Mouse (Mus musculus) MEL (cell line): ENCODE results near the gene Xiap. TPM values are rescaled to one million over a fixed set of nuclear protein-coding genes. Genes with fewer than 3 reads are reported as not detected.
"Not testable (repeated sequence)": the region's sequence is repeated elsewhere in the genome, so short reads cannot be mapped to it uniquely, and the experiment has no call there.

Experiments used
- DNase-seq: peaks from one replicate; pipeline ENCODE4 v3.0.0; 2011; ENCODE audit warnings: low read depth, low spot score
- H3K27ac ChIP-seq: 2 replicates; pipeline ENCODE4 v1.5.1; 2012; ENCODE audit warnings: low read depth, mild to moderate bottlenecking, control low read depth, low read length, moderate library complexity; ENCODE audit not compliant: control insufficient read depth
- H3K27me3 ChIP-seq, 2 experiments: fragments of 150-350 bp in 1 of 2; sonication (generic) in 1 of 2; 2 replicates each; pipeline ENCODE4 v1.6.1; 2012; ENCODE audit warnings: low read length in 2 of 2, mild to moderate bottlenecking in 2 of 2, improper control_type of control experiment in 1 of 2, moderate library complexity in 1 of 2; ENCODE audit not compliant: insufficient read depth in 2 of 2, control insufficient read depth in 1 of 2
- H3K36me3 ChIP-seq, 2 experiments: 2 replicates each; pipeline ENCODE4 v1.6.1; 2012 to 2014; ENCODE audit warnings: low read length in 2 of 2, improper control_type of control experiment in 1 of 2, inconsistent platforms in 1 of 2, mild to moderate bottlenecking in 1 of 2; ENCODE audit not compliant: insufficient read depth in 2 of 2, control insufficient read depth in 1 of 2
- H3K4me1 ChIP-seq, 2 experiments: fragments of 150-350 bp in 1 of 2; sonication (generic) in 1 of 2; 2 replicates each; pipeline ENCODE4 v1.6.1; 2012; ENCODE audit warnings: low read length in 2 of 2, improper control_type of control experiment in 1 of 2, mild to moderate bottlenecking in 1 of 2; ENCODE audit not compliant: insufficient read depth in 2 of 2, control insufficient read depth in 1 of 2
- H3K4me3 ChIP-seq, 2 experiments: fragments of 150-350 bp in 1 of 2; sonication (generic) in 1 of 2; 2 replicates each; pipeline ENCODE4 v1.5.1; 2012; ENCODE audit warnings: low read depth in 2 of 2, low read length in 2 of 2, mild to moderate bottlenecking in 2 of 2, moderate library complexity in 2 of 2, control low read depth in 1 of 2, improper control_type of control experiment in 1 of 2; ENCODE audit not compliant: control insufficient read depth in 1 of 2, insufficient read depth in 1 of 2
- H3K79me2 ChIP-seq: 2 replicates; pipeline ENCODE4 v1.6.1; 2012; ENCODE audit warnings: mild to moderate bottlenecking, low read length, moderate library complexity; ENCODE audit not compliant: control insufficient read depth, poor library complexity, insufficient read depth
- H3K9ac ChIP-seq: 2 replicates; pipeline ENCODE4 v1.6.1; 2012; ENCODE audit warnings: low read depth, mild to moderate bottlenecking, control low read depth, low read length, moderate library complexity; ENCODE audit not compliant: control insufficient read depth, poor library complexity, severe bottlenecking
- H3K9me3 ChIP-seq: fragments of 150-350 bp; sonication (generic); replicated peaks from 2 replicates; pipeline ENCODE4 v1.6.1; 2012; ENCODE audit warnings: mild to moderate bottlenecking, low read length, improper control_type of control experiment, moderate library complexity; ENCODE audit not compliant: insufficient read depth
- BHLHE40 ChIP-seq: IDR thresholded peaks from 2 replicates; pipeline ENCODE4 v1.6.1; 2012; ENCODE audit warnings: low read depth, mild to moderate bottlenecking, inconsistent platforms, low read length, improper control_type of control experiment, borderline replicate concordance
- CTCF ChIP-seq, 3 experiments: IDR thresholded peaks in 2 of 3; conservative IDR thresholded peaks in 1 of 3; 2 replicates each; pipeline ENCODE4 v1.5.1; 2011 to 2012; ENCODE audit warnings: low read length in 3 of 3, low read depth in 2 of 3, mild to moderate bottlenecking in 2 of 3, improper control_type of control experiment in 1 of 3, inconsistent platforms in 1 of 3, mixed read lengths in 1 of 3, moderate library complexity in 1 of 3; ENCODE audit not compliant: control insufficient read depth in 1 of 3, insufficient read depth in 1 of 3, poor library complexity in 1 of 3, severe bottlenecking in 1 of 3
- EP300 ChIP-seq, 2 experiments: IDR thresholded peaks; 2 replicates each; pipeline ENCODE4 v1.6.1; 2011; ENCODE audit warnings: improper control_type of control experiment in 2 of 2, low read length in 2 of 2, low read depth in 1 of 2, mild to moderate bottlenecking in 1 of 2
- ETS1 ChIP-seq: IDR thresholded peaks from 2 replicates; pipeline ENCODE4 v1.6.1; 2012; ENCODE audit warnings: low read depth, mild to moderate bottlenecking, inconsistent platforms, low read length, improper control_type of control experiment, moderate library complexity
- GATA1 ChIP-seq: IDR thresholded peaks from 2 replicates; pipeline ENCODE4 v1.6.1; 2011; ENCODE audit warnings: low read depth, low read length, improper control_type of control experiment
- MAZ ChIP-seq: IDR thresholded peaks from 2 replicates; pipeline ENCODE4 v1.6.1; 2012; ENCODE audit warnings: low read depth, mild to moderate bottlenecking, inconsistent platforms, low read length, improper control_type of control experiment
- MYB ChIP-seq: IDR thresholded peaks from 2 replicates; pipeline ENCODE4 v1.6.1; 2011; ENCODE audit warnings: mild to moderate bottlenecking, low read depth, low read length, improper control_type of control experiment
- MYC ChIP-seq: IDR thresholded peaks from 2 replicates; pipeline ENCODE4 v1.6.1; 2011; ENCODE audit warnings: low read depth, mild to moderate bottlenecking, low read length, improper control_type of control experiment, moderate library complexity
- NELFE ChIP-seq: IDR thresholded peaks from 2 replicates; pipeline ENCODE4 v1.6.1; 2011; ENCODE audit warnings: low read depth, low read length, improper control_type of control experiment
- RAD21 ChIP-seq: IDR thresholded peaks from 2 replicates; pipeline ENCODE4 v1.6.1; 2011; ENCODE audit warnings: mild to moderate bottlenecking, low read depth, low read length, improper control_type of control experiment
- SIN3A ChIP-seq: IDR thresholded peaks from 2 replicates; pipeline ENCODE4 v1.6.1; 2012; ENCODE audit warnings: low read length, improper control_type of control experiment, inconsistent platforms
- TAL1 ChIP-seq: IDR thresholded peaks from 2 replicates; pipeline ENCODE4 v1.6.1; 2012; ENCODE audit warnings: mild to moderate bottlenecking, inconsistent platforms, low read length, moderate library complexity, mixed read lengths
- TBP ChIP-seq: IDR thresholded peaks from 2 replicates; pipeline ENCODE4 v1.8.0; 2011; ENCODE audit warnings: low read depth, low read length, improper control_type of control experiment
- TCF12 ChIP-seq: IDR thresholded peaks from 2 replicates; pipeline ENCODE4 v1.6.1; 2014; ENCODE audit warnings: low read depth, mild to moderate bottlenecking, inconsistent platforms, low read length, improper control_type of control experiment, moderate library complexity
- UBTF ChIP-seq: IDR thresholded peaks from 2 replicates; pipeline ENCODE4 v1.6.1; 2012; ENCODE audit warnings: low read depth, mild to moderate bottlenecking, inconsistent platforms, low read length, improper control_type of control experiment, moderate library complexity, borderline replicate concordance; ENCODE audit not compliant: insufficient read depth
- polyA plus RNA-seq, 2 experiments: library from polyadenylated mRNA; stranded (reverse) in 1 of 2; unstranded in 1 of 2; fragments of >175 nt in 1 of 2; fragments of >200 nt in 1 of 2; gene quantifications; 2 replicates each; pipeline versions ENCODE4 v1.2.1 to v1.2.4; 2012; ENCODE audit warnings: low replicate concordance in 2 of 2, low read depth in 1 of 2; ENCODE audit not compliant: insufficient read length in 2 of 2, insufficient read depth in 1 of 2, missing spikeins in 1 of 2
- total RNA-seq: library from RNA; depleted of rRNA; stranded (reverse); fragments of 300-350 nt; gene quantifications from 2 replicates; pipeline ENCODE4 v1.2.3, GENCODE M21; 2012

Xiap gene
- total and polyA plus RNA-seq, 3 experiments: 7.8 to 89.2 (median 11.8) TPM

- Histone ChIP-seq H3K36me3 (peaks cover 0 to 29% of the 10 kb centered on the region in 2 experiments; a peak in 2 of 4 replicates), H3K27ac (peak overlapping the region; percentile 53), H3K9ac (no peak overlapping the region), H3K9me3 (no peaks in the 10 kb centered on the region), H3K4me3 (no peak overlapping the region), H3K79me2 (no peaks in the 10 kb centered on the region), H3K27me3 (no peaks in the 10 kb centered on the region), H3K4me1 (peaks cover 2 to 18% of the 10 kb centered on the region in 2 experiments; a peak in 3 of 4 replicates)
- TF ChIP-seq UBTF: no peak
- peak; percentile 47 for DNase-seq
Observed at GRCm38 (mm10) chrX:42014502-42014901, 45.0 kb upstream of the Xiap start.

DNA sequence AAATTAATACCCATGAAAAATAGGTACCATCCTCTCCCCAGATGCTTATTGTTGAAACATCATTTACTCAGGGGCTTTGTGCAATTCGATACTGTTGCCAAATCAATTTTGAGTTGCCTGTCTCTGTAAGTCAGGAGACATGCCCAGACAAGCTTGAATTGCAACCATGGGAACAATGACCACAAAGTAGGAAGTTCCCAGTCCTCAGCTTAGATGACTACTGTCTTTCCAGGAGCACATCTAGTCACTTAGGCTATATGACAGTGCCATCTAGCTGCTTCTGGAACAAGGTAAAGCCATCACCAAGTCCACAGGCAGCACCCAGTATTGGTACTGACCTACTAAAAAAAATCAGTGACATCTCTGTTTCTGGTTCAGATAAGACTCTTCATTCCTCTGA is 41.4 kb upstream of the Xiap start:
- H3K79me2 ChIP-seq: no peaks in the 10 kb centered on the region
- peaks cover 0 to 37% of the 10 kb centered on the region in 2 experiments; a peak in 2 of 4 replicates for H3K36me3 ChIP-seq
- no peaks in the 10 kb centered on the region for H3K27me3 ChIP-seq
- no peak overlapping the region for H3K4me3 ChIP-seq
- H3K27ac ChIP-seq: no peak overlapping the region
- peak; percentile 57 for DNase-seq
- no peak overlapping the region for H3K9ac ChIP-seq
- TF ChIP-seq RAD21 (peak; percentile 39), CTCF (IDR thresholded peaks at IDR 0.05 in 2 of 3, conservative IDR thresholded peaks at IDR 0.05 in 1 of 3; ENCODE audit: control insufficient read depth in 1 of 3, insufficient read depth in 1 of 3, low read depth in 2 of 3, low read length in 3 of 3, poor library complexity in 1 of 3, severe bottlenecking in 1 of 3) (peak in 1 of 3 experiments; percentile 25; a peak in 1 of 6 replicates), MYB (no peak), MYC (no peak), NELFE (no peak), TBP (no peak), BHLHE40 (no peak)
- H3K9me3 ChIP-seq: no peaks in the 10 kb centered on the region
- H3K4me1 ChIP-seq: peaks cover 2 to 25% of the 10 kb centered on the region in 2 experiments; a peak in 3 of 4 replicates

GRCm38 (mm10) chrX:42019441-42019840 is 40.0 kb upstream of the Xiap start:
- DNase-seq: peak; percentile 72
- no peaks in the 10 kb centered on the region for H3K79me2 ChIP-seq
- H3K27ac ChIP-seq: peak overlapping the region; percentile 60
- no peaks in the 10 kb centered on the region for H3K9me3 ChIP-seq
- peaks cover 0 to 19% of the 10 kb centered on the region in 2 experiments; a peak in 2 of 4 replicates for H3K4me1 ChIP-seq
- H3K4me3 ChIP-seq: no peak overlapping the region
- peaks cover 0 to 29% of the 10 kb centered on the region in 2 experiments; a peak in 2 of 4 replicates for H3K36me3 ChIP-seq
- TF ChIP-seq TCF12 (peak; percentile 38; the same call in 1 of the 2 replicates), SIN3A (0 out of 2 replicates have a peak, but pooled peaks have one; percentile 16), ETS1 (peak; percentile 42; the same call in 1 of the 2 replicates), BHLHE40 (no peak), MAZ (no peak), EP300 (IDR thresholded peaks at IDR 0.05; ENCODE audit: low read depth in 1 of 2, low read length in 2 of 2) (peak; percentile 8 to 54; a peak in 2 of 4 replicates), TAL1 (peak; percentile 29; the same call in 1 of the 2 replicates), GATA1 (peak; percentile 59; the same call in 1 of the 2 replicates)
- no peak overlapping the region for H3K9ac ChIP-seq
- H3K27me3 ChIP-seq: no peaks in the 10 kb centered on the region

DNA sequence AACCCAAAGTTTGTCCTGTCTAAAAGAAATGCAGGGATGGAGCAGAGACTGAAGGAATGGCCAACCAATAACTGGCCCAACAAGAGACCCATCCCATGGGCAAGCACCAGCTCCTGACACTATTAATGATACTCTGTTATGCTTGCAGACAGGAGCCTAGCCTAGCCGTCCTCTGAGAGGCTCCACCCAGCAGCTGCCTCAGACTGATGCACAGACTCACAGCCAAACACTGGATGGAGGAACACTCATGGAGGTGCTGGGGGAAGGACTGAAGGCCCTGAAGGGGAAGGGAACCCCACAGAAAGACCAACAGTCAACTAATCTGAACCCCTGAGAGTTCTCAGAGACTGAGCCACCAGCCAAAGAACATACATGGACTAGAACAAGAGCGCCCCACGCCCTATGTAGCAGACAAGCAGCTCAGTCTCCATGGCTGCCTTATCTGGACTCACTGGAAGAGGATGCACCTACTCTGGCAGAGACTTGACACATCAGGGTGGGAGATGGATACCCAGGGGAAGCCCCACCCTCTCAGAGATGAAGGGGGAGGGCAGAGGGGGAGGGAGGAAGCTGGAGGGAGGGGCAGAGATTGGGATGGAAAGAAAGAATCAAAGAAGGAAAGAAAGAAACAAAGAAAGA is 33.6 kb upstream of the Xiap start:
- H3K27me3 ChIP-seq, H3K79me2 ChIP-seq, H3K9ac ChIP-seq, H3K4me3 ChIP-seq, H3K27ac ChIP-seq, H3K36me3 ChIP-seq, DNase-seq, H3K9me3 ChIP-seq, H3K4me1 ChIP-seq: not testable (repeated sequence)

DNA sequence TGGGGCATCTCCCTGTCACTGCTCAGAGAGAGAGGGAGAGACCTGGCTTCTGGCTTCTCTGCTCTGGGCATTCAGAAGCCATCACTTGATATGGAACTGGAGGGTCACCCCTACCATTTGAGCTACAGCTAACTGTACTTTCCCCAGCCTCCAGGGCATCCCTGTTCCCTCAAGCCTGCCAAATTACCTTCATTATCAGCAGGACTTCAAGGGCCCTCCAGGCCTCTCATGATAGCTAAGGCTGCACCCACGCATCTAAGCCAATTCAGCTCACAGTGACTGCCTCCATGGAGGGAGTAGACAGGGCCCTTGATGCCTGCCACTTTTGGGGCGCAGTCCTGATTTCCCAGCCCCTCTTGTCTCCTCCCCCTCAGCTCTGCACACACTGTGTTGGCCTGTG is 32.5 kb upstream of the Xiap start:
- not testable (repeated sequence) for H3K27me3 ChIP-seq

More for the DNA sequence above, 32.5 kb upstream of the Xiap start:
- H3K27ac ChIP-seq, DNase-seq, H3K4me3 ChIP-seq, H3K4me1 ChIP-seq, H3K9ac ChIP-seq, H3K79me2 ChIP-seq, H3K9me3 ChIP-seq, H3K36me3 ChIP-seq: not testable (repeated sequence)
